Mouse (Mus musculus): ENCODE measurements around the gene Gse1. TPM values are rescaled to one million over a fixed set of nuclear protein-coding genes. Genes with fewer than 3 reads are reported as not detected.
A peak's percentile ranks its signal among the peaks of the same experiment; 100 is the strongest.

The Gse1 gene
- polyA plus RNA-seq, 1 experiment from 2014 or later = 22.6 TPM

- Histone ChIP-seq H3K36me3 (ENCODE audit: control insufficient read depth, insufficient read depth, low read length) (no peaks in the 10 kb centered on the region), H3K4me3 (ENCODE audit: low read depth, low read length) (no peak overlapping the region), H3K4me2 (ENCODE audit: low read length) (0 out of 2 replicates have a peak overlapping the region, but pooled peaks have one; percentile 90), H3K4me1 (ENCODE audit: control insufficient read depth, insufficient read depth, low read length) (peaks cover 80% of the 10 kb centered on the region), H3K27me3 (replicated peaks; ENCODE audit: control insufficient read depth, insufficient read depth, low read length) (no peaks in the 10 kb centered on the region), H3K9ac (ENCODE audit: low read length) (no peak overlapping the region; the same call in 1 of the 2 replicates), H3K27ac (ENCODE audit: low read depth, low read length) (no peak overlapping the region), H3K9me3 (replicated peaks; ENCODE audit: control insufficient read depth, low read length) (no peaks in the 10 kb centered on the region)
- WGBS = 63% methylated on average over 5 of the region's 5 CpGs
- no peak for DNase-seq (ENCODE audit: low spot score)
- no peak for ATAC-seq
These were observed 267.2 kb downstream of the Gse1 start for GRCm38 (mm10) chr8:120495461-120495860.

GRCm38 (mm10) chr8:120496478-120496877 lies 268.2 kb downstream of the Gse1 start:
- Histone ChIP-seq H3K27ac (ENCODE audit: low read depth, low read length) (no peak overlapping the region), H3K4me3 (ENCODE audit: low read depth, low read length) (no peak overlapping the region), H3K9ac (ENCODE audit: low read length) (no peak overlapping the region), H3K36me3 (ENCODE audit: control insufficient read depth, insufficient read depth, low read length) (no peaks in the 10 kb centered on the region), H3K4me2 (ENCODE audit: low read length) (no peak overlapping the region), H3K4me1 (ENCODE audit: control insufficient read depth, insufficient read depth, low read length) (peaks cover 76% of the 10 kb centered on the region), H3K27me3 (replicated peaks; ENCODE audit: control insufficient read depth, insufficient read depth, low read length) (no peaks in the 10 kb centered on the region), H3K9me3 (replicated peaks; ENCODE audit: control insufficient read depth, low read length) (no peaks in the 10 kb centered on the region)
- no peak for ATAC-seq
- DNase-seq (ENCODE audit: low spot score) = no peak
- 96% methylated on average over 15 of the region's 15 CpGs for WGBS

- no peaks in the 10 kb centered on the region for H3K27me3 ChIP-seq (replicated peaks; ENCODE audit: control insufficient read depth, insufficient read depth, low read length)
- 0 out of 2 replicates have a peak overlapping the region, but pooled peaks have one; percentile 1 for H3K4me3 ChIP-seq (ENCODE audit: low read depth, low read length)
- H3K27ac ChIP-seq (ENCODE audit: low read depth, low read length) = peak overlapping the region; percentile 58
- H3K4me1 ChIP-seq (ENCODE audit: control insufficient read depth, insufficient read depth, low read length) = peaks cover 67% of the 10 kb centered on the region
- ATAC-seq (peak; percentile 57), DNase-seq (ENCODE audit: low spot score) (peak; percentile 79)
- H3K36me3 ChIP-seq (ENCODE audit: control insufficient read depth, insufficient read depth, low read length) = no peaks in the 10 kb centered on the region
- H3K4me2 ChIP-seq (ENCODE audit: low read length) = peak overlapping the region; percentile 34
- no peaks in the 10 kb centered on the region for H3K9me3 ChIP-seq (replicated peaks; ENCODE audit: control insufficient read depth, low read length)
- 5% methylated on average over 10 of the region's 11 CpGs for WGBS
- peak overlapping the region; percentile 56 for H3K9ac ChIP-seq (ENCODE audit: low read length)
These were observed 269.3 kb downstream of the Gse1 start for GRCm38 (mm10) chr8:120497503-120497946.

GRCm38 (mm10) chr8:120498349-120498831 lies 270.1 kb downstream of the Gse1 start:
- Histone ChIP-seq H3K9ac (ENCODE audit: low read length) (peak overlapping the region; percentile 56), H3K4me1 (ENCODE audit: control insufficient read depth, insufficient read depth, low read length) (peaks cover 67% of the 10 kb centered on the region), H3K36me3 (ENCODE audit: control insufficient read depth, insufficient read depth, low read length) (no peaks in the 10 kb centered on the region), H3K4me3 (ENCODE audit: low read depth, low read length) (no peak overlapping the region), H3K27me3 (replicated peaks; ENCODE audit: control insufficient read depth, insufficient read depth, low read length) (no peaks in the 10 kb centered on the region), H3K4me2 (ENCODE audit: low read length) (peak overlapping the region; percentile 34), H3K9me3 (replicated peaks; ENCODE audit: control insufficient read depth, low read length) (no peaks in the 10 kb centered on the region), H3K27ac (ENCODE audit: low read depth, low read length) (peak overlapping the region; percentile 58; the same call in 1 of the 2 replicates)
- 0 out of 2 replicates have a peak, but pooled peaks have one; percentile 10 for ATAC-seq
- WGBS = 21% methylated on average over 4 of the region's 4 CpGs
- DNase-seq (ENCODE audit: low spot score) = no peak

- Histone ChIP-seq H3K36me3 (ENCODE audit: control insufficient read depth, insufficient read depth, low read length) (no peaks in the 10 kb centered on the region), H3K27ac (ENCODE audit: low read depth, low read length) (peak overlapping the region; percentile 58; the same call in 1 of the 2 replicates), H3K27me3 (replicated peaks; ENCODE audit: control insufficient read depth, insufficient read depth, low read length) (no peaks in the 10 kb centered on the region), H3K9me3 (replicated peaks; ENCODE audit: control insufficient read depth, low read length) (no peaks in the 10 kb centered on the region), H3K4me2 (ENCODE audit: low read length) (peak overlapping the region; percentile 34), H3K4me1 (ENCODE audit: control insufficient read depth, insufficient read depth, low read length) (peaks cover 66% of the 10 kb centered on the region), H3K9ac (ENCODE audit: low read length) (peak overlapping the region; percentile 56), H3K4me3 (ENCODE audit: low read depth, low read length) (no peak overlapping the region)
- no peak for DNase-seq (ENCODE audit: low spot score)
- no peak for ATAC-seq
- WGBS = 18% methylated on average over 9 of the region's 9 CpGs
These were observed 270.8 kb downstream of the Gse1 start for GRCm38 (mm10) chr8:120498926-120499605.

- Histone ChIP-seq H3K9ac (ENCODE audit: low read length) (no peak overlapping the region), H3K4me3 (ENCODE audit: low read depth, low read length) (no peak overlapping the region), H3K27me3 (replicated peaks; ENCODE audit: control insufficient read depth, insufficient read depth, low read length) (no peaks in the 10 kb centered on the region), H3K4me1 (ENCODE audit: control insufficient read depth, insufficient read depth, low read length) (peaks cover 70% of the 10 kb centered on the region), H3K27ac (ENCODE audit: low read depth, low read length) (no peak overlapping the region), H3K9me3 (replicated peaks; ENCODE audit: control insufficient read depth, low read length) (no peaks in the 10 kb centered on the region), H3K4me2 (ENCODE audit: low read length) (no peak overlapping the region), H3K36me3 (ENCODE audit: control insufficient read depth, insufficient read depth, low read length) (no peaks in the 10 kb centered on the region)
- 81% methylated on average over 8 of the region's 8 CpGs for WGBS
- ATAC-seq = no peak
- no peak for DNase-seq (ENCODE audit: low spot score)
These were observed 272.5 kb downstream of the Gse1 start for GRCm38 (mm10) chr8:120500701-120501261.

GRCm38 (mm10) chr8:120501426-120501825 lies 273.2 kb downstream of the Gse1 start:
- Histone ChIP-seq H3K4me2 (ENCODE audit: low read length) (no peak overlapping the region), H3K27me3 (replicated peaks; ENCODE audit: control insufficient read depth, insufficient read depth, low read length) (no peaks in the 10 kb centered on the region), H3K9ac (ENCODE audit: low read length) (no peak overlapping the region), H3K4me3 (ENCODE audit: low read depth, low read length) (no peak overlapping the region), H3K36me3 (ENCODE audit: control insufficient read depth, insufficient read depth, low read length) (no peaks in the 10 kb centered on the region), H3K9me3 (replicated peaks; ENCODE audit: control insufficient read depth, low read length) (no peaks in the 10 kb centered on the region), H3K27ac (ENCODE audit: low read depth, low read length) (no peak overlapping the region), H3K4me1 (ENCODE audit: control insufficient read depth, insufficient read depth, low read length) (peaks cover 76% of the 10 kb centered on the region)
- ATAC-seq = no peak
- no peak for DNase-seq (ENCODE audit: low spot score)
- 86% methylated on average over 5 of the region's 5 CpGs for WGBS

- no peak overlapping the region for H3K4me2 ChIP-seq (ENCODE audit: low read length)
- ATAC-seq = no peak
- WGBS = 63% methylated on average over 5 of the region's 5 CpGs
- no peaks in the 10 kb centered on the region for H3K36me3 ChIP-seq (ENCODE audit: control insufficient read depth, insufficient read depth, low read length)
- H3K27me3 ChIP-seq (replicated peaks; ENCODE audit: control insufficient read depth, insufficient read depth, low read length) = no peaks in the 10 kb centered on the region
- H3K4me1 ChIP-seq (ENCODE audit: control insufficient read depth, insufficient read depth, low read length) = peaks cover 68% of the 10 kb centered on the region
- no peak overlapping the region for H3K27ac ChIP-seq (ENCODE audit: low read depth, low read length)
- no peak overlapping the region for H3K4me3 ChIP-seq (ENCODE audit: low read depth, low read length)
- no peaks in the 10 kb centered on the region for H3K9me3 ChIP-seq (replicated peaks; ENCODE audit: control insufficient read depth, low read length)
- H3K9ac ChIP-seq (ENCODE audit: low read length) = no peak overlapping the region
- DNase-seq (ENCODE audit: low spot score) = no peak
These were observed 274.2 kb downstream of the Gse1 start for GRCm38 (mm10) chr8:120502428-120502827.
